Mouse (Mus musculus) heart, embryonic 13.5 days (tissue): Measurements from ENCODE around the gene Ptgis. TPM values are rescaled to one million over a fixed set of nuclear protein-coding genes. Genes with fewer than 3 reads are reported as not detected.
"Not testable (repeated sequence)": the region's sequence is repeated elsewhere in the genome, so short reads cannot be mapped to it uniquely, and the experiment has no call there.

ENCODE experiments used
- ATAC-seq: fragments of 200-750 bp; cut with Nextera tagmentation; 2 replicates; pipeline ENCODE4 v1.8.0; 2017; ENCODE audit warnings: moderate TSS enrichment; ENCODE audit not compliant: insufficient number of reproducible peaks, low FRiP score, low TSS enrichment; ENCODE audit errors: extremely low read depth
- H3K27ac ChIP-seq: fragments of 300-500 bp; sonication (generic); replicated peaks from 2 replicates; pipeline ENCODE4 v1.5.1; 2015; ENCODE audit warnings: moderate library complexity, mild to moderate bottlenecking, inconsistent platforms
- H3K27me3 ChIP-seq: fragments of 300-500 bp; sonication (generic); replicated peaks from 2 replicates; pipeline ENCODE4 v1.6.1; 2015; ENCODE audit warnings: mild to moderate bottlenecking, inconsistent platforms
- H3K36me3 ChIP-seq: fragments of 300-500 bp; sonication (generic); 2 replicates; pipeline ENCODE4 v1.6.1; 2015; ENCODE audit warnings: mild to moderate bottlenecking, inconsistent platforms
- H3K4me1 ChIP-seq: fragments of 300-500 bp; sonication (generic); 2 replicates; pipeline ENCODE4 v1.6.1; 2015; ENCODE audit warnings: inconsistent platforms
- H3K4me2 ChIP-seq: fragments of 300-500 bp; sonication (generic); 2 replicates; pipeline ENCODE4 v1.6.1; 2015; ENCODE audit warnings: inconsistent platforms, mild to moderate bottlenecking, moderate library complexity
- H3K4me3 ChIP-seq: fragments of 300-500 bp; sonication (generic); 2 replicates; pipeline ENCODE4 v1.5.1; 2015; ENCODE audit warnings: moderate library complexity, mild to moderate bottlenecking, inconsistent platforms
- H3K9ac ChIP-seq: fragments of 300-500 bp; sonication (generic); 2 replicates; pipeline ENCODE4 v1.6.1; 2015; ENCODE audit warnings: inconsistent platforms, mild to moderate bottlenecking, moderate library complexity
- H3K9me3 ChIP-seq: fragments of 300-500 bp; sonication (generic); 2 replicates; pipeline ENCODE4 v1.6.1; 2016; ENCODE audit warnings: inconsistent platforms
- WGBS: fragments of 180-500 bp; shearing (Covaris S2); methylation state at CpG from one replicate; pipeline ENCODE4 v1.1.7; 2015; ENCODE audit warnings: mixed read lengths; 5-methylcytosine and 5-hydroxymethylcytosine counted together
- polyA plus RNA-seq: library from polyadenylated mRNA; unstranded; fragments of >200 nt; fragmentation: Nextera tagmentation; extraction: Ambion mirVana; gene quantifications from 2 replicates; pipeline ENCODE4 v1.2.1, GENCODE M21; 2015

Ptgis gene
- polyA plus RNA-seq, 1 experiment from 2014 or later: 21.6 TPM

GRCm38 (mm10) chr2:167208984-167209383 lies 31.4 kb downstream of the Ptgis start:
- Histone ChIP-seq H3K4me2 (no peak overlapping the region), H3K4me3 (no peak overlapping the region), H3K9me3 (no peaks in the 10 kb centered on the region), H3K9ac (no peak overlapping the region), H3K27me3 (no peaks in the 10 kb centered on the region), H3K27ac (no peak overlapping the region), H3K36me3 (peaks cover 27% of the 10 kb centered on the region), H3K4me1 (peaks cover 43% of the 10 kb centered on the region)
- WGBS: 38% methylated on average over 3 of the region's 3 CpGs
- no peak for ATAC-seq

DNA sequence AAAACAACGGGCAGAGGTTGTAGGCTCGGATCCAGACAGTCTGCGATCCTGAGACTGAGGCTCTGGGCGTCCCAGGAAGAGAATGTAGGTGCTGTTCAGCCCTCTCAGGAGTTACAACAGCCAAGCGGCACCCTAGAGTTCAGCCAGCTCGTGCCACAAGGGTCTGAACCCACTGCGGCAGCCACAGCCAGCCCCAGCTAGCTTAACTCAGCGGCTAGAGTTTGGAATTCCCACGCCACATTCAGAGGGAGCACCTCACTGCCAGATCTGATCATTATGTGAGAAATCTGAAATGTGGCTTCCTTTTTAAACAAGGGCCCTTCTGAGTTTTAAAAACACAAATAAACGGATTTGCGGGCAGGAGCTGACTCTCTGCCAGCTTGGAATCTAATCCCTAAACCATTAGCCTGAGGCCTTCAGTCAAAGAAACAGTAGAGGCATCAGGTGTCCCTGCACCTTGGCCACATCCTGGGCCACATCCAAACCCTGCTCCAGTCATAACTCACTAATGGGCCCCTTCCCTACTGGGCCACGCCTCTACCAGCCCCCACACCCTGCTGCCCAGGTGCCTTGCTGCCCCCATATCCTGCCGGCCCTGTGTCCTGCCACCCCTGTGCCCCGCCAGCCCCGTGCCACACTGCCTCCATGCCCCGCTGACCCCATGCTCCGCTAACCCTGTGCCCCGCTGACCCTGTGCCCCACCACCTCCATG lies 34.3 kb downstream of the Ptgis start:
- no peak overlapping the region for H3K4me2 ChIP-seq
- H3K27ac ChIP-seq: no peak overlapping the region
- H3K36me3 ChIP-seq: 0 out of 2 replicates have a peak, but pooled peaks cover 10% of the 10 kb centered on the region
- WGBS: 83% methylated on average over 18 of the region's 18 CpGs
- ATAC-seq: no peak
- H3K27me3 ChIP-seq: no peaks in the 10 kb centered on the region
- no peak overlapping the region for H3K9ac ChIP-seq
- H3K4me3 ChIP-seq: no peak overlapping the region
- peaks cover 32% of the 10 kb centered on the region for H3K4me1 ChIP-seq
- H3K9me3 ChIP-seq: no peaks in the 10 kb centered on the region

DNA sequence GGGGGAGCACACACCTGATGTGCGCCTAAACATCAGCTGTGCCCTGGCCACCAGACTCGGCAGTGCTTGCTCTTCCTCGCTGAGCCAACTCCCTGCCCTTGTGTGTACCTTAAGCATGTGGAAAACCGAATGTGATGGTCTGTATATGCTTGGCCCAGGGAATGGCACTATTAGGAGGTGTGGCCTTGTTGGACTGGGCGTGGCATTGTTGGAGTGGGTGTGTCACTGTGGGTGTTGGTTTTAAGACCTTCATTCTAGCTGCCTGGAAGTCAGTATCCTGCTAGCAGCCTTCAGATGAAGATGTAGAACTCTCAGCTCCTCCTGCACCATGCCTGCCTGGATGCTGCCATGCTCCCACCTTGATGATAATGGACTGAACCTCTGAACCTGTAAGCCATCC lies 35.7 kb downstream of the Ptgis start:
- H3K4me3 ChIP-seq, H3K9ac ChIP-seq, H3K9me3 ChIP-seq, H3K27me3 ChIP-seq, H3K4me2 ChIP-seq, H3K27ac ChIP-seq, ATAC-seq: not testable (repeated sequence)
- H3K36me3 ChIP-seq: 0 out of 2 replicates have a peak, but pooled peaks cover 10% of the 10 kb centered on the region
- peaks cover 20% of the 10 kb centered on the region for H3K4me1 ChIP-seq
- WGBS: 74% methylated on average over 5 of the region's 5 CpGs

DNA sequence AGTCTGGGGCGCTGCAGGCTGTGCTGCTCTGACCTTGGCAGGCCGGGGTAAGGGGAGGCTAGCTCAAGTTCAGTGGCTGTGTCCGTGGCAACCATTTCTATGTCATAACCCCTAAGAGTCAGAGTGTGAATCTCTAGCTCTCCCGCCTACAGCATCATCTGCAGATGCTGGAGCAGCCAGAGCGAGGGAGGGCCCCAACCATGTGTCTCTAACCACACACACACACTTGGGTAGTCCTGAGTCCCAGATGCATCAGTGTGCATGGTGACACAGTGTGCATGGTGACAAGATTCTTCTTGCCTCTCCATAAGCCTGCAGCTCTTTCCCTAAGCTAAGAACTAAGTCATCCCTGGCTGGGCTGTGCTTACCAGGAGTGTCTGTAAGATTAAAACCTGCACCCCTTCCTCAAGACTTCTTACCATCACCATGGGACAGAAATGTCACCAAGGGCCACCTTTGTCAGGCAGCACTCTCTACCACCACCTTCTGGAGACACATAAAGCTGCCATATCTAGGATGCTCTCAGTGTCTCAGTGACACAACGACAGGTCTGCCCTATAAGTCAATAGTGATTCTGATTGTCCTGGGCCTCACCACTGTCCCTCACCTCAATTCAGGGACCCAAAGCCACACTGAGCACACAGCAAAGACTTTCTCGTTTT lies 36.8 kb downstream of the Ptgis start:
- H3K4me1 ChIP-seq: peaks cover 10% of the 10 kb centered on the region
- H3K36me3 ChIP-seq: 0 out of 2 replicates have a peak, but pooled peaks cover 10% of the 10 kb centered on the region
- WGBS: 72% methylated on average over 7 of the region's 7 CpGs
- no peak overlapping the region for H3K9ac ChIP-seq
- H3K27me3 ChIP-seq: peaks cover 3% of the 10 kb centered on the region; the same call in 1 of the 2 replicates
- H3K9me3 ChIP-seq: no peaks in the 10 kb centered on the region
- no peak overlapping the region for H3K27ac ChIP-seq
- ATAC-seq: no peak
- no peak overlapping the region for H3K4me2 ChIP-seq
- H3K4me3 ChIP-seq: no peak overlapping the region

DNA sequence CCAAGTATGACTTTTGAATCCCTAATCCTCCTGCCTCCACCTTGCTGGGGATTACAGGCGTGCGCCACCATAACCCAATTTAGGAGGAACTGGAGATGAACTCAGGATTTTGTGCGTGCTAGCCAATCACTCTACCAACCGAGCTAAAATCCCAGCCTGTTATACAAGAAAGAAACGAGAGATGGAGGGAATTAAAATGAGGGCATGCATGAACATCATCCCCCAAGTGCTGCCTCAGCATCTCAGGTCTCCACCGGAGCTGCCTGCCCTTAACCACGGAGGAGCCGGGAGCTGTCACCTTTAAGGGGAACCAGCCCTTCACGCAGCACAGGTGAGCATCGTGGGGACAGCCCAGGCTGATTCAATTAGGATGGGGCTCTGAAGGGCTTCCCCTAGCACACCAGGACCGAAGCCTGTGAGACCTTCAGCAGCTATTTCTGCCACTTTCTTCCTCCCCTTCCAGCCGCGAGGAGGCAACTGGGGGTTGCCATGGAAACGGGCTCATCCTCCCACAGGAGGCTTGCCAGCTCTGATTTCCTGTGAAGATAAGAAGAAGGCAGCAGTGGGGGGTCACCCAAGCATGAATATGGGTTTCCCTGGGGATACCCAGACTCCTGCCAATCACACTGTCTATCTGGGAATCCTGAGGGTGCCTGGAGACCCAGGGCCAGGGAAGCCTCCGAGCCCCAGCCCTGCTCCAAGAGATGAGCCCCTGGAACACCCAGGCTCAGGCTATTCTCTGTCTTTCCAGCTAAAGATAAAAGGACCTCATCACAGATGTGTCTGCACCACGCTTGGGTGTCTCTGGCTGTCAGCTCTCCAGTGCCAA lies 38.7 kb downstream of the Ptgis start:
- Histone ChIP-seq H3K27me3 (peaks cover 3% of the 10 kb centered on the region; the same call in 1 of the 2 replicates), H3K4me2 (no peak overlapping the region), H3K4me1 (no peaks in the 10 kb centered on the region), H3K9me3 (no peaks in the 10 kb centered on the region), H3K4me3 (no peak overlapping the region), H3K36me3 (0 out of 2 replicates have a peak, but pooled peaks cover 6% of the 10 kb centered on the region), H3K27ac (no peak overlapping the region), H3K9ac (no peak overlapping the region)
- whole genome bisulfite sequencing: 38% methylated on average over 16 of the region's 16 CpGs
- ATAC-seq: no peak

DNA sequence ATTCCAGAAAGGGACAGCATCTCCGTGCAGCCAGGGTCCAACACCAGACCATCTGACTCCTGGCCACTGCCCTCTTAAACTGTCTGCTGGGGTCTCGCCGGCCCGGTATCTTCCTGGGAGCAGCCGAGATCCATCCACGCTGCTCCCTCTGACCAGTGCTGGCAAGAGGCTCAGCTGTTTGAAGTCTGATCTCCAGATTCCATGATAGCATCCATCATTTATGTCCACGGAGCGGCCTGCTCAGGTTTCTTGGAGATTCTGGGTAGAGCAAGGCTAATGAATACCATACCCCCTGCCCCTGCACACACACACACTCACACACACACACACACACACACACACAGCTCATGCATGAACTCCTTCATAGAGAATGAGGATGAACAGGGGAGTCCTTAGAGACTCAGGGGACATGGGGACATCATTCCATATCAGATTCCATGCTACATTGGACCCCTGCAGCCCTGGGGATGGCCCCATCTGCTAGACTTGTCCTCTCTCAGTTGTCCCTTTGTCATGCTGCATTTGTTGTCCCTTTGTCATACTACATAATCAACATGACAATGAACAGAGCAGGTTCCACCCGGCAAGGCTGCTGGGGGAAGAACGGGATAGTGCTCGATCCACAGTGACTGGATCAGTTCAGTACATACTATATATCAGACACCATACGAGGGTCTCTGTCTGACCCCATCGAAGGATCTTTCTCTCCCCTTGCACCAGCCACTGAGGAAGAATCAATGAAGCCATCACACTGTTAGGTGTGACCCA lies 41.6 kb downstream of the Ptgis start:
- no peak overlapping the region for H3K4me3 ChIP-seq
- H3K36me3 ChIP-seq: 0 out of 2 replicates have a peak, but pooled peaks cover 3% of the 10 kb centered on the region
- H3K9me3 ChIP-seq: 0 out of 2 replicates have a peak, but pooled peaks cover 4% of the 10 kb centered on the region
- no peak overlapping the region for H3K4me2 ChIP-seq
- H3K4me1 ChIP-seq: no peaks in the 10 kb centered on the region
- WGBS: 55% methylated on average over 13 of the region's 13 CpGs
- ATAC-seq: no peak
- no peak overlapping the region for H3K9ac ChIP-seq
- H3K27me3 ChIP-seq: peaks cover 3% of the 10 kb centered on the region; the same call in 1 of the 2 replicates
- H3K27ac ChIP-seq: no peak overlapping the region

- H3K27me3 ChIP-seq: peaks cover 45% of the 10 kb centered on the region
These were observed 47.0 kb downstream of the Ptgis start for GRCm38 (mm10) chr2:167193361-167193760.

DNA sequence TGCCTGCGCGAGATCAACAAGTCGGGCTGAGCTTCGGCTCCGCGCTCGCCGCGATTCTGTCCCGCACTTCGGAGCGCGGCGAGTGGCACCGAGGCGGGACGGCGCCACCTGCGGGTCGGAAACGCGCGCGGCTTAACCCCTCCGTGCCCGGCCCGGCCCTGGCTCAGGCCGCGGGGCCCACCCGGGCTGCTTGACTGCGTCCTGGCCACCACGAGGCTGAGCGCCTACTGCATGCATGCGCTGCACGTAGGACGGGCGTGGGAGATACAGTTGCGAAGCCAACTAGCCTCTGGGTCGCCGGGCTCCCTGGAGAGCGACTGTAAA lies 50.4 kb downstream of the Ptgis start, which contains the start of gene Kcnb1:
Gene Kcnb1 (minus strand): TSS at position 80 of the 324 bp plus-strand sequence.
- peaks cover 24% of the 10 kb centered on the region for H3K4me1 ChIP-seq
- WGBS: under 1% methylated on average over 41 of the region's 41 CpGs
- no peaks in the 10 kb centered on the region for H3K36me3 ChIP-seq
- H3K27me3 ChIP-seq: peaks cover 78% of the 10 kb centered on the region
- H3K4me3 ChIP-seq: peak within 1 kb of the TSS; percentile 63
- 0 out of 2 replicates have a peak, but pooled peaks cover 5% of the 10 kb centered on the region for H3K9me3 ChIP-seq
- 0 out of 2 replicates have a peak, but pooled peaks have one; percentile 38 for ATAC-seq
- no peak within 1 kb of the TSS for H3K27ac ChIP-seq
- peak within 1 kb of the TSS; percentile 76 for H3K9ac ChIP-seq
- H3K4me2 ChIP-seq: peak within 1 kb of the TSS; percentile 86

More at GRCm38 (mm10) chr2:167193361-167193760, 47.0 kb downstream of the Ptgis start:
- Histone ChIP-seq H3K9ac (no peak overlapping the region), H3K4me2 (no peak overlapping the region), H3K36me3 (no peaks in the 10 kb centered on the region), H3K27ac (no peak overlapping the region), H3K9me3 (0 out of 2 replicates have a peak, but pooled peaks cover 5% of the 10 kb centered on the region), H3K4me1 (peaks cover 21% of the 10 kb centered on the region), H3K4me3 (no peak overlapping the region)
- 78% methylated on average over 3 of the region's 3 CpGs for WGBS
- no peak for ATAC-seq

GRCm38 (mm10) chr2:167189291-167190075 lies 50.9 kb downstream of the Ptgis start:
- ATAC-seq: 0 out of 2 replicates have a peak, but pooled peaks have one; percentile 29
- H3K9me3 ChIP-seq: 0 out of 2 replicates have a peak, but pooled peaks cover 5% of the 10 kb centered on the region
- H3K27me3 ChIP-seq: peaks cover 84% of the 10 kb centered on the region
- 1% methylated on average over 61 of the region's 91 CpGs for WGBS
- H3K4me2 ChIP-seq: peak overlapping the region; percentile 86
- no peaks in the 10 kb centered on the region for H3K36me3 ChIP-seq
- H3K4me3 ChIP-seq: peak overlapping the region; percentile 63
- H3K4me1 ChIP-seq: peaks cover 24% of the 10 kb centered on the region
- peak overlapping the region; percentile 76 for H3K9ac ChIP-seq
- no peak overlapping the region for H3K27ac ChIP-seq
